ENCODE assay signal across 27 mouse cellular contexts in genomic region chr1:151222561-151223267, GRCm38 (mm10). TPM values are rescaled to one million over a fixed set of nuclear protein-coding genes. Genes with fewer than 3 reads are reported as not detected.
DNase-seq lines count a peak whose midpoint lies in the region; ATAC-seq and TF ChIP-seq lines count a peak whose summit lies in the region.
"Had no signal": no experiment of that assay in that cellular context is flagged by ENCODE, and none has a peak within 500 bp of the region (broad histone marks: within the 10 kb centered on the region; RNA-seq: fewer than 3 reads in every experiment).

No protein-coding gene starts in this region.

- 0 out of 2 replicates have a peak, but pooled peaks have one; percentile 39 for ATAC-seq in common myeloid progenitor, adult 5-6 weeks (replicated peaks; ENCODE audit: low read depth, poor library complexity, severe bottlenecking)
- peak; percentile 39; the same call in 1 of the 2 replicates for ATAC-seq in megakaryocyte progenitor cell, adult 5-6 weeks (replicated peaks; ENCODE audit: poor library complexity)
- no peak for ATAC-seq in frontal cortex, adult (ENCODE audit: low TSS enrichment)
- ATAC-seq: activated CD4-positive, CD25-positive, alpha-beta regulatory T cell, adult 4 months; forebrain, embryonic 14.5 days; forebrain, postnatal 0 days had no signal

- no peak overlapping the region for H3K27ac ChIP-seq in layer of hippocampus, adult 2 months
- H3K27ac ChIP-seq: heart, embryonic 15.5 days; hindbrain, embryonic 12.5 days; hindbrain, embryonic 15.5 days had no signal

- peak; percentile 79 for DNase-seq in heart, adult 11 months
- DNase-seq in heart, postnatal 25 days (ENCODE audit: low spot score), result no peak
- no peak for DNase-seq in layer of hippocampus, adult 2 months (ENCODE audit: low spot score in 2 of 2)
- no peak for DNase-seq in layer of hippocampus, postnatal 10 days (ENCODE audit: low spot score in 2 of 2)
- no peak for DNase-seq in yolk sac, embryonic 10.5 days (ENCODE audit: low spot score)
- DNase-seq: adrenal gland, adult 8-10 months; adrenal gland, postnatal 25 days; cerebellum, adult 11-12 months; cerebellum, adult 8-10 months; cerebellum, postnatal 10 days; cerebellum, postnatal 36 days; forebrain, postnatal 0 days; gastrocnemius, postnatal 25 days; heart, postnatal 10 days had no signal

- 0 out of 2 replicates have a peak, but pooled peaks have one; percentile 3 for TF ChIP-seq CTCF in layer of hippocampus, adult 2 months (conservative IDR thresholded peaks at IDR 0.05)

- intact Hi-C loops in heart, postnatal 25 days (cut with DNase I), result no loop called here

- no peak overlapping the region for H3K4me3 ChIP-seq in layer of hippocampus, adult 2 months
- H3K4me3 ChIP-seq: heart, embryonic 12.5 days; heart, embryonic 15.5 days; hindbrain, embryonic 12.5 days; hindbrain, embryonic 15.5 days had no signal

RNA-seq across cellular contexts. Expression of gene Gm47996, which starts 12.8 kb away (rescaled TPM):
- not detected for total RNA-seq in heart, postnatal 25 days (2021)
- total RNA-seq in layer of hippocampus, adult 2 months (2021), result not detected
- total RNA-seq in layer of hippocampus, postnatal 10 days (2021), result not detected
- 1.6 and 4.8 TPM in 2 replicates for total RNA-seq in common myeloid progenitor, adult 5-6 weeks (2017)
- total RNA-seq in megakaryocyte progenitor cell, adult 5-6 weeks (2015), result not detected in 2 replicates
- not detected in 2 replicates for total RNA-seq in megakaryocyte progenitor cell, adult 5-6 weeks (2017)
- total RNA-seq: adrenal gland, adult 8-10 months; adrenal gland, postnatal 25 days; forebrain, postnatal 0 days; heart, adult 8-10 months; heart, postnatal 10 days had no signal

RNA-seq across cellular contexts. Expression of gene 3110040M04Rik, which starts 18.8 kb away (rescaled TPM):
- total RNA-seq in heart, postnatal 25 days (2021), result not detected
- not detected for total RNA-seq in layer of hippocampus, adult 2 months (2021)
- not detected for total RNA-seq in layer of hippocampus, postnatal 10 days (2021)
- not detected in 2 replicates for total RNA-seq in common myeloid progenitor, adult 5-6 weeks (2017)
- total RNA-seq in megakaryocyte progenitor cell, adult 5-6 weeks (2015), result not detected in 2 replicates
- 1.3 TPM in 1 of 2 replicates, not detected in the other for total RNA-seq in megakaryocyte progenitor cell, adult 5-6 weeks (2017)
- total RNA-seq: adrenal gland, adult 8-10 months; adrenal gland, postnatal 25 days; forebrain, postnatal 0 days; gastrocnemius, adult 8-10 months; gastrocnemius, postnatal 25 days; heart, adult 8-10 months; heart, postnatal 10 days; hematopoietic stem cell, adult 5-6 weeks had no signal

RNA-seq across cellular contexts. Expression of gene Gm47995, which starts 24.5 kb away (rescaled TPM):
- total RNA-seq in heart, postnatal 25 days (2021), result not detected
- not detected for total RNA-seq in layer of hippocampus, adult 2 months (2021)
- not detected for total RNA-seq in layer of hippocampus, postnatal 10 days (2021)
- not detected in 2 replicates for total RNA-seq in common myeloid progenitor, adult 5-6 weeks (2017)
- not detected in 2 replicates for total RNA-seq in megakaryocyte progenitor cell, adult 5-6 weeks (2015)
- not detected in 2 replicates for total RNA-seq in megakaryocyte progenitor cell, adult 5-6 weeks (2017)
- total RNA-seq: adrenal gland, adult 8-10 months; adrenal gland, postnatal 25 days; forebrain, postnatal 0 days; gastrocnemius, adult 8-10 months; gastrocnemius, postnatal 25 days; heart, adult 8-10 months; heart, postnatal 10 days; hematopoietic stem cell, adult 5-6 weeks had no signal

RNA-seq across cellular contexts. Expression of gene Gm8947, which starts 30.5 kb away (rescaled TPM):
- total RNA-seq in heart, postnatal 25 days (2021), result not detected
- not detected for total RNA-seq in layer of hippocampus, adult 2 months (2021)
- total RNA-seq in layer of hippocampus, postnatal 10 days (2021), result not detected
- total RNA-seq in common myeloid progenitor, adult 5-6 weeks (2017), result not detected in 2 replicates
- 0.30 TPM in 1 of 2 replicates, not detected in the other for total RNA-seq in megakaryocyte progenitor cell, adult 5-6 weeks (2015)
- total RNA-seq in megakaryocyte progenitor cell, adult 5-6 weeks (2017), result not detected in 2 replicates
- total RNA-seq: adrenal gland, adult 8-10 months; adrenal gland, postnatal 25 days; forebrain, postnatal 0 days; heart, adult 8-10 months; heart, postnatal 10 days; hematopoietic stem cell, adult 5-6 weeks had no signal

RNA-seq across cellular contexts. Expression of gene Gm47985, which starts 40.4 kb away (rescaled TPM):
- 1 to 10 TPM in 1 of 2 experiments, under 1 TPM in 1; 0.26 to 1.1 TPM for total RNA-seq in heart, postnatal 25 days (2021)
- total RNA-seq in layer of hippocampus, adult 2 months (2021), result not detected
- not detected for total RNA-seq in layer of hippocampus, postnatal 10 days (2021)
- 0.69 TPM in 1 of 2 replicates, not detected in the other for total RNA-seq in common myeloid progenitor, adult 5-6 weeks (2017)
- total RNA-seq in megakaryocyte progenitor cell, adult 5-6 weeks (2015), result 0.20 TPM in 1 of 2 replicates, not detected in the other
- total RNA-seq in megakaryocyte progenitor cell, adult 5-6 weeks (2017), result not detected in 2 replicates
- total RNA-seq: adrenal gland, adult 8-10 months; adrenal gland, postnatal 25 days; ES-E14; forebrain, postnatal 0 days; gastrocnemius, postnatal 25 days; hematopoietic stem cell, adult 5-6 weeks had no signal
